Comparison of ENCODE assay signal across 9 mouse cellular contexts in genomic region chr9:51238741-51239385, GRCm38 (mm10). TPM values are rescaled to one million over a fixed set of nuclear protein-coding genes. Genes with fewer than 3 reads are reported as not detected.
DNase-seq lines count a peak whose midpoint lies in the region; ATAC-seq and TF ChIP-seq lines count a peak whose summit lies in the region.
"Had no signal": no experiment of that assay in that cellular context is flagged by ENCODE, and none has a peak within 500 bp of the region (broad histone marks: within the 10 kb centered on the region; RNA-seq: fewer than 3 reads in every experiment).

No protein-coding gene starts in this region.

- H3K9ac ChIP-seq in midbrain, embryonic 13.5 days (replicated peaks), result no peak overlapping the region
- H3K9ac ChIP-seq in forebrain, embryonic 16.5 days (replicated peaks; ENCODE audit: low read depth, low read length), result no peak overlapping the region

- DNase-seq in midbrain, embryonic 10.5 days (ENCODE audit: low spot score), result no peak
- DNase-seq in layer of hippocampus, adult 9-10 months (ENCODE audit: low spot score), result peak; percentile 40
- peak; percentile 82 for DNase-seq in right cerebral cortex, adult 18-20 months
- no peak for DNase-seq in thymus, postnatal 14 days
- no peak for DNase-seq in kidney, adult 11 months
- DNase-seq in cerebellum, adult 2 months, result no peak

- 0 out of 2 replicates have a peak, but pooled peaks have one; percentile 43 for ATAC-seq in midbrain, embryonic 13.5 days
- peak; percentile 74 for ATAC-seq in forebrain, embryonic 16.5 days

- no peaks in the 10 kb centered on the region for H3K9me3 ChIP-seq in midbrain, embryonic 13.5 days
- H3K9me3 ChIP-seq in midbrain, embryonic 10.5 days (replicated peaks), result no peaks in the 10 kb centered on the region
- no peaks in the 10 kb centered on the region for H3K9me3 ChIP-seq in forebrain, embryonic 16.5 days (ENCODE audit: control insufficient read depth, low read length)

- H3K4me3 ChIP-seq in midbrain, embryonic 13.5 days (replicated peaks), result no peak overlapping the region
- no peak overlapping the region for H3K4me3 ChIP-seq in midbrain, embryonic 10.5 days
- H3K4me3 ChIP-seq in forebrain, embryonic 16.5 days (replicated peaks; ENCODE audit: low read length), result no peak overlapping the region
- H3K4me3 ChIP-seq in cerebellum, adult 2 months (replicated peaks; ENCODE audit: insufficient read depth, low read depth, low read length), result no peak overlapping the region

- no peak for TF ChIP-seq POLR2A in cerebellum, adult 2 months (IDR thresholded peaks at IDR 0.05; ENCODE audit: borderline replicate concordance, insufficient read depth, low read length)

- no peaks in the 10 kb centered on the region for H3K36me3 ChIP-seq in midbrain, embryonic 13.5 days
- no peaks in the 10 kb centered on the region for H3K36me3 ChIP-seq in midbrain, embryonic 10.5 days
- no peaks in the 10 kb centered on the region for H3K36me3 ChIP-seq in forebrain, embryonic 16.5 days (ENCODE audit: control insufficient read depth, insufficient read depth)

- no peak overlapping the region for H3K4me2 ChIP-seq in midbrain, embryonic 13.5 days (replicated peaks)
- H3K4me2 ChIP-seq in forebrain, embryonic 16.5 days (ENCODE audit: low read length), result no peak overlapping the region

- no peaks in the 10 kb centered on the region for H3K4me1 ChIP-seq in midbrain, embryonic 13.5 days (replicated peaks)
- H3K4me1 ChIP-seq in midbrain, embryonic 10.5 days, result peaks cover 7% of the 10 kb centered on the region
- 0 out of 2 replicates have a peak, but pooled peaks cover 2% of the 10 kb centered on the region for H3K4me1 ChIP-seq in forebrain, embryonic 16.5 days (replicated peaks; ENCODE audit: control insufficient read depth, insufficient read depth, low read length)
- no peaks in the 10 kb centered on the region for H3K4me1 ChIP-seq in cerebellum, adult 2 months (ENCODE audit: control insufficient read depth, insufficient read depth, low read length)

- H3K27ac ChIP-seq in midbrain, embryonic 13.5 days, result no peak overlapping the region
- no peak overlapping the region for H3K27ac ChIP-seq in midbrain, embryonic 10.5 days (replicated peaks)
- peak overlapping the region; percentile 20; the same call in 1 of the 2 replicates for H3K27ac ChIP-seq in forebrain, embryonic 16.5 days (ENCODE audit: low read length)
- no peak overlapping the region for H3K27ac ChIP-seq in cerebellum, adult 2 months (ENCODE audit: insufficient read depth, low read length)

- no peaks in the 10 kb centered on the region for H3K27me3 ChIP-seq in midbrain, embryonic 13.5 days
- H3K27me3 ChIP-seq in midbrain, embryonic 10.5 days (ENCODE audit: low read depth, poor library complexity, severe bottlenecking), result peaks cover 3% of the 10 kb centered on the region; the same call in 1 of the 2 replicates
- H3K27me3 ChIP-seq in forebrain, embryonic 16.5 days (replicated peaks; ENCODE audit: control insufficient read depth, insufficient read depth, low read length), result no peaks in the 10 kb centered on the region
- no peaks in the 10 kb centered on the region for H3K27me3 ChIP-seq in cerebellum, adult 2 months (ENCODE audit: control insufficient read depth, insufficient read depth, low read length)

- no peak for TF ChIP-seq CTCF in cerebellum, adult 2 months (IDR thresholded peaks at IDR 0.05; ENCODE audit: borderline replicate concordance, insufficient read depth, low read depth, low read length)

- 62% methylated on average over 12 of the region's 12 CpGs for WGBS in midbrain, embryonic 13.5 days
- WGBS in midbrain, embryonic 10.5 days, result 72% methylated on average over 12 of the region's 12 CpGs
- 59% methylated on average over 12 of the region's 12 CpGs for WGBS in forebrain, embryonic 16.5 days
- 45% methylated on average over 12 of the region's 12 CpGs for WGBS in cerebellum, adult 2 months

RNA-seq across cellular contexts. Expression of gene Pou2af1, which starts 25.4 kb away (rescaled TPM):
- not detected in 2 replicates for polyA plus RNA-seq in midbrain, embryonic 13.5 days (2015; fragmentation: Nextera tagmentation; extraction: Ambion mirVana)
- 0.05 TPM in 1 of 2 replicates, not detected in the other for polyA plus RNA-seq in midbrain, embryonic 10.5 days (2016; fragmentation: Nextera tagmentation; extraction: Ambion mirVana)
- polyA plus RNA-seq in forebrain, embryonic 16.5 days (2015; fragmentation: Nextera tagmentation; extraction: Ambion mirVana), result not detected in 2 replicates
- polyA plus RNA-seq in cerebellum, adult 2 months (2012; rRNA removed), result 0.19 and 0.20 TPM in 2 replicates
- polyA plus RNA-seq: embryonic facial prominence, embryonic 11.5 days had no signal

RNA-seq across cellular contexts. Expression of gene Colca2, which starts 39.5 kb away (rescaled TPM):
- polyA plus RNA-seq in midbrain, embryonic 13.5 days (2015; fragmentation: Nextera tagmentation; extraction: Ambion mirVana), result 0.58 and 0.86 TPM in 2 replicates
- polyA plus RNA-seq in midbrain, embryonic 10.5 days (2016; fragmentation: Nextera tagmentation; extraction: Ambion mirVana), result 1.5 and 1.8 TPM in 2 replicates
- 0.45 and 0.61 TPM in 2 replicates for polyA plus RNA-seq in forebrain, embryonic 16.5 days (2015; fragmentation: Nextera tagmentation; extraction: Ambion mirVana)
- polyA plus RNA-seq in cerebellum, adult 2 months (2012; rRNA removed), result 3.5 and 3.7 TPM in 2 replicates

Comparison
In these comparisons a context has a peak if more than half of its experiments do, and no peak if none do; other contexts are left out.
1. DNase-seq: peak in layer of hippocampus, adult 9-10 months (single experiment) and right cerebral cortex, adult 18-20 months (single experiment); none in midbrain, embryonic 10.5 days (single experiment), thymus, postnatal 14 days (single experiment), kidney, adult 11 months (single experiment) and cerebellum, adult 2 months (0 of 2).